16 mouse cellular contexts compared by ENCODE assay signal in the genomic region with DNA sequence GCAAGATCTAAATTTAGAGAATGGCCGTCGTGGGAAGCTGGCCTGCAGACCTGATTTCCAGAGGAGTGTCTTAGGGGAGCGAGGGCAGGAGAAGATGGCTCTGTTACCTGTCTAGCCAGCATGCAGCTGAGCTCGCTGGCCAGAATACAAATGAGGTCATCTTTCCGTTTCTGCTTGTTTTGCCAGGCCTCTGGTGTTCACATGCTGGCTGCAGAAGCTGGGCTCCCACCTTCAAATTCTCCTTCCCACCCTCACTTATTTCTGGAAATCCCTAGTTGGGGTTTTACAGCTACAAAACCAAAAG. TPM values are rescaled to one million over a fixed set of nuclear protein-coding genes. Genes with fewer than 3 reads are reported as not detected.
A peak's percentile ranks its signal among the peaks of the same experiment; 100 is the strongest.
DNase-seq lines count a peak whose midpoint lies in the region; ATAC-seq and TF ChIP-seq lines count a peak whose summit lies in the region.
"Had no signal": no experiment of that assay in that cellular context is flagged by ENCODE, and none has a peak within 500 bp of the region (broad histone marks: within the 10 kb centered on the region; RNA-seq: fewer than 3 reads in every experiment).

No protein-coding gene starts in this region.

- ATAC-seq in intestine, embryonic 16.5 days = 0 out of 2 replicates have a peak, but pooled peaks have one; percentile 7
- no peak for ATAC-seq in intestine, embryonic 15.5 days
- peak; percentile 28; the same call in 1 of the 2 replicates for ATAC-seq in midbrain, postnatal 0 days (ENCODE audit: low FRiP score)

- H3K9ac ChIP-seq in intestine, embryonic 16.5 days (ENCODE audit: low read depth, low read length) = no peak overlapping the region
- no peak overlapping the region for H3K9ac ChIP-seq in intestine, embryonic 15.5 days
- no peak overlapping the region for H3K9ac ChIP-seq in midbrain, postnatal 0 days (replicated peaks; ENCODE audit: low read length, poor library complexity, severe bottlenecking)
- H3K9ac ChIP-seq: forebrain, embryonic 15.5 days; stomach, embryonic 15.5 days had no signal

- peak; percentile 12 to 19 for DNase-seq in cerebellum, postnatal 25 days
- DNase-seq in cerebellum, adult 18-20 months = no peak
- peak; percentile 5 to 12 for DNase-seq in gastrocnemius, adult 8-10 months (ENCODE audit: low spot score in 2 of 2)
- no peak for DNase-seq in midbrain, postnatal 0 days (ENCODE audit: low spot score)
- DNase-seq in spleen, postnatal 36 days (ENCODE audit: low spot score in 2 of 2) = no peak
- no peak for DNase-seq in right cerebral cortex, postnatal 10 days (ENCODE audit: low spot score in 2 of 2)
- DNase-seq: adrenal gland, postnatal 36 days; cerebellum, adult 8-10 months; kidney, adult 18-20 months; lung, postnatal 10 days; right cerebral cortex, postnatal 4 days had no signal

- H3K4me2 ChIP-seq in intestine, embryonic 16.5 days (ENCODE audit: low read depth, low read length) = no peak overlapping the region
- no peak overlapping the region for H3K4me2 ChIP-seq in intestine, embryonic 15.5 days (replicated peaks)
- H3K4me2 ChIP-seq in midbrain, postnatal 0 days (ENCODE audit: low read depth, low read length, poor library complexity, severe bottlenecking) = no peak overlapping the region
- H3K4me2 ChIP-seq: forebrain, embryonic 15.5 days; liver, embryonic 11.5 days; stomach, embryonic 15.5 days had no signal

- no peak overlapping the region for H3K4me3 ChIP-seq in intestine, embryonic 16.5 days (ENCODE audit: low read length)
- H3K4me3 ChIP-seq in intestine, embryonic 15.5 days (replicated peaks) = no peak overlapping the region
- H3K4me3 ChIP-seq in midbrain, postnatal 0 days (ENCODE audit: low read depth, low read length) = no peak overlapping the region
- H3K4me3 ChIP-seq: forebrain, embryonic 15.5 days; stomach, embryonic 15.5 days had no signal

- 44% methylated on average over 5 of the region's 5 CpGs for WGBS in intestine, embryonic 16.5 days
- WGBS in intestine, embryonic 15.5 days = 41% methylated on average over 5 of the region's 5 CpGs
- 31% methylated on average over 5 of the region's 5 CpGs for WGBS in midbrain, postnatal 0 days

- H3K4me1 ChIP-seq in intestine, embryonic 16.5 days (ENCODE audit: control insufficient read depth, insufficient read depth, low read length) = peaks cover 12% of the 10 kb centered on the region; the same call in 1 of the 2 replicates
- peaks cover 6% of the 10 kb centered on the region for H3K4me1 ChIP-seq in intestine, embryonic 15.5 days (replicated peaks)
- peaks cover 4% of the 10 kb centered on the region; the same call in 1 of the 2 replicates for H3K4me1 ChIP-seq in midbrain, postnatal 0 days (ENCODE audit: insufficient read depth, low read length)

- H3K27ac ChIP-seq in intestine, embryonic 16.5 days (ENCODE audit: low read length) = no peak overlapping the region
- H3K27ac ChIP-seq in intestine, embryonic 15.5 days = no peak overlapping the region
- peak overlapping the region; percentile 69 for H3K27ac ChIP-seq in midbrain, postnatal 0 days (ENCODE audit: low read depth, low read length)
- H3K27ac ChIP-seq: stomach, embryonic 15.5 days had no signal

- H3K9me3 ChIP-seq in intestine, embryonic 16.5 days (ENCODE audit: control insufficient read depth, low read length) = no peaks in the 10 kb centered on the region
- no peaks in the 10 kb centered on the region for H3K9me3 ChIP-seq in intestine, embryonic 15.5 days
- no peaks in the 10 kb centered on the region for H3K9me3 ChIP-seq in midbrain, postnatal 0 days (ENCODE audit: low read length)
- H3K9me3 ChIP-seq: forebrain, embryonic 15.5 days; stomach, embryonic 15.5 days had no signal

- H3K27me3 ChIP-seq in intestine, embryonic 16.5 days (replicated peaks; ENCODE audit: control insufficient read depth, insufficient read depth, low read length) = no peaks in the 10 kb centered on the region
- H3K27me3 ChIP-seq in intestine, embryonic 15.5 days (replicated peaks) = no peaks in the 10 kb centered on the region
- no peaks in the 10 kb centered on the region for H3K27me3 ChIP-seq in midbrain, postnatal 0 days (ENCODE audit: insufficient read depth, low read length)
- H3K27me3 ChIP-seq: forebrain, embryonic 15.5 days; stomach, embryonic 15.5 days had no signal

- H3K36me3 ChIP-seq in intestine, embryonic 16.5 days (ENCODE audit: control insufficient read depth, insufficient read depth, low read length) = no peaks in the 10 kb centered on the region
- H3K36me3 ChIP-seq in intestine, embryonic 15.5 days = no peaks in the 10 kb centered on the region
- H3K36me3 ChIP-seq in midbrain, postnatal 0 days (ENCODE audit: insufficient read depth, low read length) = no peaks in the 10 kb centered on the region
- H3K36me3 ChIP-seq: forebrain, embryonic 15.5 days; stomach, embryonic 15.5 days had no signal

- TF ChIP-seq CTCF in midbrain, postnatal 0 days (IDR thresholded peaks at IDR 0.05) = no peak

RNA-seq across cellular contexts. Expression of gene Sub1, which starts 43.6 kb away (rescaled TPM):
- polyA plus RNA-seq in intestine, embryonic 16.5 days (2015; fragmentation: Nextera tagmentation; extraction: Ambion mirVana) = 527 and 590 TPM in 2 replicates
- polyA plus RNA-seq in intestine, embryonic 15.5 days (2015; fragmentation: Nextera tagmentation; extraction: Ambion mirVana) = 619 and 750 TPM in 2 replicates
- total RNA-seq in gastrocnemius, adult 8-10 months (2022) = 100 to 1,000 TPM in 3 of 4 experiments, 10 to 100 TPM in 1; 61.6 to 136 (median 107) TPM
- 133 and 184 TPM in 2 replicates for total RNA-seq in midbrain, postnatal 0 days (2014; rRNA removed)
- 616 and 676 TPM in 2 replicates for polyA plus RNA-seq in midbrain, postnatal 0 days (2015; fragmentation: Nextera tagmentation; extraction: Ambion mirVana)

Comparison
In these comparisons a context has a peak if more than half of its experiments do, and no peak if none do; other contexts are left out.
1. DNase-seq: peak in cerebellum, postnatal 25 days (2 of 2) and gastrocnemius, adult 8-10 months (2 of 2); none in cerebellum, adult 18-20 months (0 of 2), midbrain, postnatal 0 days (single experiment), spleen, postnatal 36 days (0 of 2) and right cerebral cortex, postnatal 10 days (0 of 2).